Mouse (Mus musculus) right cerebral cortex, postnatal 36 days (tissue): ENCODE measurements around the gene Chchd6.

Source experiments
- DNase-seq, 2 experiments: peaks; one replicate each; pipeline ENCODE4 v3.0.0; 2022; ENCODE audit warnings: low spot score in 2 of 2, mixed read lengths in 1 of 2

The Chchd6 gene

GRCm38 (mm10) chr6:89452976-89453674, 142.3 kb downstream of the Chchd6 start:
- no peak for DNase-seq

DNA sequence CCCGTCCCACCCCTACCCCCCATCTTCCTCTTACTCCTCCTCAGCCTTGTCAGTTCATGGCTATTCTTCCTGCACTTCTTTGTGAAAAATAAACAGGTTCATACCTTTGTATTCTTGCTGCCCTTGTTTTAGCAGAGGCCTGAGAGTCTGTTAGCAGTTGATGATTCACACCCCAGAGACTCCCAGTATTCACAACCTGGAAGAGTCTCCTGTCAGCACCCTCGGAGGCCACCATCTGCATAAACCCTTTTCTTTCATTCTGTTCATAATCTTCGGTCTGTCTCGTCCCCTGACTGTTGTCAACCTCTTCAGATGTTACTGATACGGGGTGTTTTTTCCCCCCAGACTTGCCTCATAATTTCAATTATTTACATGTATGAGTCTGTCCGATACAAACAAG, 143.1 kb downstream of the Chchd6 start:
- DNase-seq: no peak

DNA sequence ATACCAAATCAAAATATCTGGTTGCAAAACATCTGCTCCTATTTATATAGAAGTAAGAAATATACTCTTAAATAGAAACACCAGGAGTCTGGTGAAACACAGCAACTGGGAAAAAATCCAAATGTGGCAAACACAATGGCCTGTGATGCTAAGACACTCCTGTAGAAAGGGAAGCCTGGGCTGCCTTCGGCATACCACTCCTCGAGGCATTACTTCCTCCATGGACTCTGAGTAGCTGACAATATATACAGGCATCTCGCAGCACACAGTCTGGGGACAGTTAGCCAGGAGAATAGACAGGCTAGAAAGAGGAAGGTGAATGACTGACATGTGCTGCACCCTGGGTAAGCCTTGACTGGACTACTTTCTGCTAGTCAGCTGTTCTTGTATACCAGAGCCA, 146.7 kb downstream of the Chchd6 start:
- no peak for DNase-seq

GRCm38 (mm10) chr6:89440671-89441070, 154.8 kb downstream of the Chchd6 start:
- DNase-seq: no peak

GRCm38 (mm10) chr6:89431920-89432482, 163.5 kb downstream of the Chchd6 start:
- no peak for DNase-seq

DNA sequence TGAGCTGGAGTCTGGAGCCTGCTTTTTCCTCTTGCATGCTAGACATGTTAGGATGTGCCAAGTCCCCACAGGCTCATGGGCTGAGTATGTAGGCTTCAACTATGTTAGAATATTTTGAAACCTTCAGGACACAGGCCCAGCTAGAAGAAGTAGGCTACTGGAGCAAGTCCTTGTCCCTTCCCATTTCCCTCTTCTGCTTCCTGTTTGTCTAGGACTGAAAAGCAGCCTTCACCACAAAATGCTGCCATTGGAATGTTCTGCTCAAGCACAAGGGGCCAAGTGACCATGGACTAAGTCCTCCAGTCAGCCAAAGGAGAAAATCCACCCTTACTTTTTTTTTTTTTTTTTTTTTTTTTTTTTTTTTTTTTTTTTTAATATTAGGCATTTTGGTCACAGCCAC, 164.7 kb downstream of the Chchd6 start:
- no peak for DNase-seq

GRCm38 (mm10) chr6:89428661-89429375, 166.6 kb downstream of the Chchd6 start:
- no peak for DNase-seq

DNA sequence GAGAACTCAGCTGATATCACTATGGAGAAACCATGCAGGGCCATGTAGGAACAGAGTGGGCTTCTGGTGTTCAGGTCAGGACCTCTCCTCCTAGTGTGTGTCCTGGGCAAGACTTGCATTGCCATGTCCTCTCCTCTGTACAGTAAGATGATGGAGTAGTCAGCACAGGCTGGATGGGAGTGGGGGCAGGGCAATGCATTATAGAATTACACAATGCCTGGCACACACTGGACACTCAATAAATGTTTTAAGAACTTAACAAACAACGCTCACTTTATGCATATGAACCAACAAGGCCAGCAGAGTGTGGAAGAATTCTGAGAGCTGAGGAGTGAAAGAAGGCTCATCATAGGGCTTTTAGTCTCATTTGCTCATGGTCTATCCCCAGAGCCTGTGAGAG, 171.0 kb downstream of the Chchd6 start:
- DNase-seq: no peak

DNA sequence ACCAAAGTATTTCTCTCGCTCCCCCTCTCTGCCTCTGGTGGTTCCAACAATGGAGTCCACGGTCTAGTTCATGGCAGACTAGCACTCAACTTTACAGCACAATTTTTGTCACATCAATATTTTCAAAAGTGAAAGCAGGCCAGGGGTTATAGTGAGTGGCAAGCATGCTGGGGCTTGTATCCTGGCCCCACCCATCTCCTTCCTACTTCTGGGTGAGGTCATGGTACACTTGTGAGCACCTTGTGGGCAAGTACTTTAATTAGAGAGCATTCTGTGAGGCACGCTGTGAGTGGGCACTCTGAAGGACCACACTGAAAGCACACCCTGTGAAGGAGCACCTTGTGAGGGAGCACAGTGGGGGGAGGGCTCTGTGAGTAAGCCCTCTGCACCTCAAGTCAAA, 172.8 kb downstream of the Chchd6 start:
- no peak for DNase-seq

DNA sequence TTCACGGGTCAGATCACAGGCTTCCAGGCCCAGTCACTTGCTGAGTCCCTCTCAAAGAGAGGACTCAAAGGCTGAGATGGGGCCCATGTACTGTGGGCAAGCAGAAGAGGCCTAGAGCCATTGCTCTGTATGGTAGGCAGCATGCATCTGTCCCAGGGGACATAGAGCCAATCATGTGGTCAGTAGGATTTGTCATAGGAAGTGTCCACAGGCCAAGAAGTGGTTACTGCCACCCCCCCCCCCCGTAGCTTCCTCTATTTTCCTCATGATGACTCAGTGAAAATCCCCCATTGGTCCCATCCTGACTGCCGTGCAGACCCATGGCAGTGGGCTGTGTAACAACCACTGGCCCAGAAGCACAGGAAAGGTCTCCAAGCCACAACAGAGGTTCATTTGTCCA, 173.5 kb downstream of the Chchd6 start:
- DNase-seq: no peak

GRCm38 (mm10) chr6:89421503-89421902, 173.9 kb downstream of the Chchd6 start:
- DNase-seq: no peak

- DNase-seq: no peak
Measured at GRCm38 (mm10) chr6:89420756-89421155, 174.7 kb downstream of the Chchd6 start.

GRCm38 (mm10) chr6:89420110-89420509, 175.3 kb downstream of the Chchd6 start:
- no peak for DNase-seq

GRCm38 (mm10) chr6:89419066-89419815, 176.2 kb downstream of the Chchd6 start:
- no peak for DNase-seq

DNA sequence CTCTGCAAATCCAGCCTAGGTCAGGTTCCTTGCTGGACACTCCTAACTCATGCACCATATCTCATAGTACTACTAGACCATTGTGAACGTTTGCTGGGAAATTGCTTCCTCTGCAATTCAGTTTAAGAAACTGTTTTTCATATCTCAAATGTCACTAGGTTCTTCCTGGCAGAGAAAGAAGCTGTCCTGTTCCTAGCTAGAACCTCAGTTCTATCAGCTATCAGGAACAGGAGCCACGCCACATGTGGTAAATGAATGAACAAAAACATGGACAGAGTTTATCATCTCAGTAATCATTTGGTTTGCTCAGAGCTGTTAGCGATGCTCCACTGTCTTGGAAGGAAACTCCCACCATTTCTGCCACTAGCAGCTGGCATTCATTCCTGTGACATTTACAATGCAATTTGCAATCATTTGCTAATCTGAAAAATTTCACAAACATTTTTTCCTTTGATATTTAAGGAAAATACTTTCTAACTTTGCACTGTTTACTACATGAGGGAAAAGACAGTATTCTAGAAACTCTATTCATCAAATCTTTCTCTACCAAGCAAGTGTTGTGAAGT, 179.3 kb downstream of the Chchd6 start:
- no peak for DNase-seq

DNA sequence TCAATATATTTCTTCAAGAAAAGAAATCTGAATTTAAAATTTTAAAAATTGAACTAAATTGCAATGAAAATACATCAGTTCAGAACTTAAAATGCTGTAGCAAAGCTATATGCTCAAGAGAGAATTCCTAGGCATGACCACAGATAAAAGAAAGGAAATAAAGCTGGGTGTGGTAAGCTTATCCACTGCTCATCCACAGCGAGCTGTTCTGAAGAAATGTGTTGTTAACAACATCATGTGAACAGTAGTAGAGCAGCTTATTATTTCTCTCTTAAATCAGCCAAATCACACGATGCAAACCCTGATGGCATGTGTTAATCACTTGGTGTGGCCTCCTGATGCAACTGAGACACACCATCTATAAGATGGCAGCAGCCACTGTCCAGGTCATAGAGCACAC, 180.4 kb downstream of the Chchd6 start:
- no peak for DNase-seq

- DNase-seq: no peak
Measured at GRCm38 (mm10) chr6:89414126-89414525, 181.3 kb downstream of the Chchd6 start.

- no peak for DNase-seq
Measured at GRCm38 (mm10) chr6:89413481-89413884, 182.0 kb downstream of the Chchd6 start.

GRCm38 (mm10) chr6:89412562-89412961, 182.9 kb downstream of the Chchd6 start:
- no peak for DNase-seq

GRCm38 (mm10) chr6:89409041-89409440, 186.4 kb downstream of the Chchd6 start:
- DNase-seq: no peak

DNA sequence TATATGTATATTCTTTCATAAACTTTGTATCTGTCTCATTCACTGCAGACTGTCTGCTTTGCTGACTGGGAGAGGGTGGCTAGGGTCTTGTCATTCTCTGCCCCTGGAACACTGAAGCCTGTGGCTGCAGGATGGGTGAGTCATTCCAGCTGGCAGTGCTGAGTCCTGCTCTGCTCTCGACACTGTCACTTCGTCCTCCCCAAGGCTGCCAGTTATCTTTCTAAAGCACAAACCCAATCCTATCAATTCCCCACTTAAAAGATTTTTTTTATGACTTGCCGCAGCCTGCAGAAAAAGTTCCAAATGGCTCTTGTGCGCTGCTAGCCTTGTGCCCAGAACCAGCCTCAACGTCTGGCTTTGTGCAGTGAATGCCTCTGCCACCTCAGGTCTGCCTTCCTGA, 187.2 kb downstream of the Chchd6 start:
- DNase-seq: no peak

DNA sequence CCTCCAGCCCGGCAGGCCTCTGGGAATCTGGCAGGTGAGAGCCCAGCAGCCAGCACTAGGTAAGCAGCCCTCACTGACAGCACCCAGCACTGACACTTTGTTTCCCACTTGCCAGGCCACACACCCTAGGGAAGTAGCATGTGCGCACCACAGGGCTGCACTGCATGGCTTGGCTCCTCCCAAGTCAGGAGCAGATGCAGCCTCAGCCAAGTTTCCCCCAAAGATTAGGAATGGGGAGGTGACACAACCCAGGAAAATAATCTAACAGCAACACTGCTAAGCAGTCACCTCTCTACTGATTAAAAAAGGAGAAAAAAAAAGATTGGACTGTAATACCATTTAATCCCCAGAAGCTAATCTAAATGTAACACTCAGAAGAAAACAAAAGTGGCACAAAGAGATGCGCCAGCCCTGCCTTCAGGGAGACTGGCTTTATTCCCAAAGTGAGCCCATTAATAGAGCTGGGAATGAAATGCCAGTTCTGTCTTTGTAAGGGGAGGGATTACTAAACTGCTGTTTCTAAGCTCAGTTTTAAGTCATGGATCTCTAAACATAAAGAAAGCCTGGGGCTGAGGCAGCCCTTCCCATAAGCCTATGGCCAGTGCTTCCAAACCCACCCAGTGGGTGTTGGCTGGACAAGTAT, 188.1 kb downstream of the Chchd6 start:
- DNase-seq: no peak
